Mouse (Mus musculus) lung, adult 18-20 months (tissue): ENCODE measurements around the gene Dner.

Experiments
- DNase-seq, 2 experiments: peaks; one replicate each; pipeline ENCODE4 v3.0.0; 2022; ENCODE audit warnings: mixed read lengths in 2 of 2

Dner gene

DNA sequence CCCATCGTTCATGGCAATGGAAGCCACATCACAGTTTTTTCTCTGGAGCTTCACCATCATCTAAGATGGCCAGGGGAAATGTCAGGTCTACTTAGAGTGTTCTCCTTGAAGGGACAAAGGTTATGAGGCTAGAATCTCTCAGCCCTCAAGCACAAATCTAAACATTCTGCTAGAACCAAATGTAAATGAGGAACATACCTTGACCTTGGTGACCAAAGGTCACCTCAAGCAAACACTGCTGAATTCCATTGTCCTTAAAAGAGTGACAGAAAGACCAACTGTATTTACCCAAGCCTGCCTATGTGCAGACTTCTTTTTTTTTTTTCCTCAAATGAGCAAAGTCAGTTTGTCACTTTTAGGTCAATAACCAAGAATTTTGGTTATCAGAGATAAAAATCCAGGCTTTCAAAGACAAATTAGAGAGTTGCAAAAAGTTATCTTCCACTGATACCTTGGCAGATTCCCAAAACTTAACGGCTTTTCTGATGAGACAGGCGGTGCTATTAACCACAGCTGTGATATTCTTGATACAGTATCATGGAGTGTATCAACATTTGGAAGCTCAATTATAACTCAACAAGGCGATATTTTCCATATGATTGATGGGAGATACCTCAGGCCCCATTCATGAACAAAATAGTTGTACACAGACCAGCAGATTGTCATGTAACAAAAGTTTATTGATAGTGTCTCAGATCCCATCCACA, 173.6 kb downstream of the Dner start:
- no peak for DNase-seq

DNA sequence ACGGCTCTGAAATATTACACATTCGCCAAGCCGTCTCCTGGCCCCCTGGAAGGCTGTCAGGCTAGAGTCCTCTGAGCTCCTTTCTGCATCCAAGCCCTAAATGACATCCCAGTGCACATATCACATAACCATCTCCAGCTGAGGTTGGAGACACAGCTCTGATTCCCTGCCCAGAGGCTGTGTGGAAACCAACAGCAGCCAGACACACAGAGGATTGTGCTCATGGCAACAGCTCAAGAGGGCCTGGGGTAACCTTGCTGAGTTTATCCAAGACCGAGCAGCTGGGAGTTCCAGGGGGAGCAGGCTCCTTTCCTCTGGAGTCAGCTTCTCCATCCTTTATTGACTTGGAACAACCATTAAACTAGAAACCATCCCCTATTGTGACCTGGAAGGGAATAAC, 177.7 kb downstream of the Dner start:
- DNase-seq, result no peak

DNA sequence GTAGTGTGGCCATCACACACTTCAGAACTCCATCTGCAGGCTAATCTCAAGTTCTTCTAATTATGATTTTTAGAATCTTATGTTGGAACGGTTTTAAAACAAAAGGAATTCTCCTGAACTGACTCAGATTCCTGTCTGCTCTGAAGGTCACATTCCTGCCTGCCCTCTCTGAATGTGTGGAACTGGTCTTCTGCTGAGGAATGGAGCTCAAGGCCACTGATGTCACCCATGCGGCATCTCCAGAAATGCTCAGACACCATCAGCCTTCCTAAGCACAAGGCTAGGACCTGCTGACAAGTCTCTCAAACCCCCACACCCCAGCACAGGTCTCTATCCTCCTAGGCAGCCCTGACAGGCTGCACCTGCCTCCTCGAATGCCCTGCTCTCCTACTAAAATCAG, 182.8 kb downstream of the Dner start:
- DNase-seq, result no peak

DNA sequence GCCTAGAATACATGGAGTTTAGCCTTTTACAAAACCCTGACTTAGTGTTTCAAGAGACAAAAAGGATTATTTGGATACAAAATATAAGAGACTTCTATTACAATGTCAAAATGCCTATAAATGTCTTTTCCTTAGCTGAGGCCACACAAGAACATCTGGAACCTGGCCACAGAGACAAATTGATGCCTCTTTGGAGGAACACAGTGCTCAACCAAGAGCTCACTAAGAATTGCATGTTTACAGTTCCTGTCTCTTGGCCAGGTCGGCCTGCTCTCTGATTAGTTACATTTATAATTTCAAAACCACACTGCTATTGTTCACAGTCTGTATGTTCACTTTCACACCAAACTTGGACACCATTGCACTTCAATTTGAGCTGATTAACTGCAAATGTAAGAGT, 187.5 kb downstream of the Dner start:
- no peak for DNase-seq

DNA sequence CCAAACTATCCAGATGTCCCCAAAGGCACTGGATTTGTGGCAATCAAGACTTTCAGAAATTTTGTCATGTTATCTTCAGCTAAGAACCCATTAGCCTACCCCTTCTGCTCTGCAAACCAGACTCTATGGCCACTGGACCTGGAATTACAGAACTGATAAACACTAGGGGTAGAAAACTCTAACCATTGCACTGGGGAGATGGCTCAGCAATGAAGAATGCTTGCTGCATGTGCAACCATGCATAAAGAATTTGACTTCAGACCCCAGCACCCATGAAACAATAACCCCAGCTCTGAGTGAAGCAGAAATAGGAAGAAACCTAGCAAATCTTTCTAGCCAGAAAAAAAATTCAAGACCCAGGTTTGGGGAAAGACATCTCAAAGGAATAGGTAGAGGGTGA, 188.5 kb downstream of the Dner start:
- DNase-seq, result no peak

DNA sequence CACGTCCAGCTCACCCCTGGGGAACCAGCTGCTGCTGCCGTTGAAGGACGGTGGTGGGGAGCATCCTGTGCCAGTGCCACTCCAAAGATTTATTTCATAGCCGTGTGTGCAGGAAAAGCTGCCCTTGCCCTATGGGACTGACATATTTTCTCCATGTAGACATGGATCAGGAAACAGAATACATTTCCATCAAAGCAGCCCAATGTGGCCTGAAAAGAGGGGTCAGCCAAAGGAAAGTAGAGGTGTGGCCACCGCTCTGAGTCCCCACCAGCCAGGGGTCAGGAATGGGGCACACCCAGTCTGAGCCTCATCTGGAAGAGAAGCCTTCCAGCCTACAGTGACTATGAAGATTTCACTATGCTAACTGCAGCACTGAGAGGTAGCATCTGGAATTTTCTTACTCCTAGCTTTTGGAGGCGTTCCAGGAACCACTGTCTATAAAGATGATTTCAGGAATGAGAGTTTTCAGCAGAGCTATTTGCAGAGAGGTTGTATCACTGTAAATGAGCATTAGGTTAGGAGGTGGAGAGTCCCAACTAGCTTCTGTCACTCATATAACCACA, 189.0 kb downstream of the Dner start:
- no peak for DNase-seq

DNA sequence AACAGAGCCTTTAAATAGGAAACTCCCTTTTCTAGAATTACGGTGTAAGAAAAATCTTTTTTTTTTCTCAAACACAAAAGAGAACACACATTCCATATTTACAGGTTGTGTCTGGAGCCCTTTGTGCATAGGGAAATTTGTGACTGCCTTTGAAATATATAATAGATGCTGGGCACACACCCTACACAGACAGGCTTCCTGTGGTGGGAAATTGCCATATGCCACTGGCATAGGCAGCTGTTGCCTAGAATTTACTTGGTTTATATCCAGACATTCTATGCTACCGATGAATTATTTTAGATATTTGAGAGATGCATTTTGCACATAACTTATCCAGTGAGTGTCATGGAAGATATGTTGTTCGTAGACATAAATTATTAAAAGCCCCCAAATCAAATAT, 195.3 kb downstream of the Dner start:
- no peak for DNase-seq

DNA sequence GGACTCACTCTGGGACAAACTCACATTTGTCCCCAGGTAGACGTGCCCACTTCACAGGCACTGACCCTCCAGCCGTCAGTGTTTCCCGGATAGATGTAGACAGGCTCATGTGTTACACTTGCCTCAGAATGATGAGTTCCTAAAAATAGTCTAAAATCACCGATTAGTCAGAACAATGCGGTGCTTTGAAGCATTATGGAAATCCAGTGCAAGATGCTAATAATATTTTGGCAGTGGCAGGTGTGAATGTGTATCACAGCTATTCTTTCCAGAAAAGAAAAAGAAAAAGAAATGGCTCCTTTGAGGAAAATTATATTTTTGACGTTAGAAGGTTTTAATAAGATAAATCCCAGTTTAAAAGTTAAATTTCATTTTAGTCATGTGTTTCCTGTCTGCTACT, 204.3 kb downstream of the Dner start:
- no peak for DNase-seq

DNA sequence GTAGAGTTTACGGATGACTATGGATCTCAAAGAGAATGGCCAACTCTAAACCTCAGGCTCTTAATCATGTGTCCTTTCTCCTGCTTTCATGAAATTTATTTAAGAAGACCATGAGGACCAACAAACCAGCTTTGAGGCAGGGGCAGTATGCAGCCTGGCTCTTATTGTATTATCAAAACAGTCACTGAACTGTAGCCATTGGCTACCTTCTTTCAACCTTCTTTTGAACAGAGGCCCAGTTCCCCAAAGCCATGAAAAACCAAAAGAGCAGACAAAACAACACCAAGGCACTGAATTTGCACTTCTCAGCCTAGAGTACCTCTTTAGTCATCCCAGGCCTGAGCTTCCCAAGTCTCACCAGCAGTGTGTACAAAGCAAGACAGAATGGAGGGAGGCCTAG, 207.5 kb downstream of the Dner start:
- no peak for DNase-seq

DNA sequence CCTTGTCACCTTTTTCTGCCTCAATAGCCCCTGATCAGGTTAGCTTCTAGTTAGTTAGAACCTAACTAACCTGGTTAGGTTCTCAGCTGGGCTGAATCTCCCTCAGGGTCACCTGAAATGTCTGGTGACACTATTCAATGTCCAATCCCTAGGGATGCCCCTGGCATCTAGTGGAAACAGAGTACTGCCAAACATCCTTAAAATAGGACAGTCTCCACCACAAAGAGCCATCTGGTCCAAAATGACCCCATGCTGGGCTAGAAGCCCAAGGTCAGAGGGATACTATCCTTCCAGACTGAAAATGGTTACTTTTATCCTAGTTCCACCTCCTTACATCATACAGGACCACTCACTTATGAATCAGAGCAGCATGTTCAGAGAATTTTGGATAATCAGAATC, 211.0 kb downstream of the Dner start:
- DNase-seq, result no peak

DNA sequence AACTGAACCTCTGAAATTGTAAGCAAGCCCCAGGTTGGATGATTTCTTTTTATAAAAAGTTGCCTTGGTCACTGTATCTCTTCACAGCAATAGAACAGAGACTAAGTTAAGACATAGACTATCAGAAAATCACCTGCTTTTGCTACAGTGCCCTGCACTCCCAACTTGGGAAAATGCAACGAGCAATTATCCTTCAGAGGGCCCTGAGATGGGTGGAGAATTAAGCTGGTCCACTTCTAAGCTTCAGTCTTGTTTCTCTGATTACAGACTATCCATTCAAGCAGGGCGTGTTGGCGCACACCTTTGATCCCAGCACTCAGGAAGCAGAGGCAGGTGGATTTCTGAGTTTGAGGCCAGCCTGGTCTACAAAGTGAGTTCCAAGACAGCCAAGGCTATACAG, 211.4 kb downstream of the Dner start:
- no peak for DNase-seq

DNA sequence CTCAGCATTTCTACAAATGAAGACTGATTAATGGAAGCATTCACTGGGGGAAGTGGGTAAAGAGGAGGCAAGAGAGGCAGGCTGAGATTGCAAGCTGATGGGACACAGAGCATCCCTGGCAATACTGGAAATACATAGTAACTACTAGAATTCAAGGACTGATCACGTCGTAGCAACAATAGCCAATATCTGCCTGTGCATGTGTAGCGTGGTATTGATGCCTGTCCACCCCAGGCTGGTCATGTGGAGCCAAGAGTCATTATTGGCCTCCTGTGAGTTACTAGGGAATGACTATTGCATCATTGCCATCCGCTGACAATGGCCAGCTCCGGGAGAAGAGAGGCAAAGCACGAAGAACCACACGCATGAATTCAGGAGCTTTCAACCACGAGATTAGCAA, 216.0 kb downstream of the Dner start:
- no peak for DNase-seq

DNA sequence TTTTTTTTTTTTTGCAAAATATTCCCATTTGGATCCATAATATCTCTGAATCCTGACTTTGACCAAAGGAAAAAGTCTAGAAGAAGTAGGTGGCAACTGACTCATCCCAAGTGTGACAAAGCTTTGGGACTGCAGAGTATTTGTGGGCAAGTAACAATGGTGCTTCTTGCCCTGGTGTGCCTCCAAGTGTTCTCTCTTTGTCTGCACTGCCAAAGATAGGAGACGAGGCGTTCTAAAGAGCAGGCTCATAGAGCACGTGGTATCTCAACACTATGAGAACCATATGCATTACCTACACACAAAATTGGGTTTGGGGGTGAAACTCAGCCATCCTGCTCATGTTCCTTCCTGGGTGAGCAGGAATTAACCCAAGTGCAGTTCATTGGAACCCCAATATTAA, 221.7 kb downstream of the Dner start:
- DNase-seq, result no peak

DNA sequence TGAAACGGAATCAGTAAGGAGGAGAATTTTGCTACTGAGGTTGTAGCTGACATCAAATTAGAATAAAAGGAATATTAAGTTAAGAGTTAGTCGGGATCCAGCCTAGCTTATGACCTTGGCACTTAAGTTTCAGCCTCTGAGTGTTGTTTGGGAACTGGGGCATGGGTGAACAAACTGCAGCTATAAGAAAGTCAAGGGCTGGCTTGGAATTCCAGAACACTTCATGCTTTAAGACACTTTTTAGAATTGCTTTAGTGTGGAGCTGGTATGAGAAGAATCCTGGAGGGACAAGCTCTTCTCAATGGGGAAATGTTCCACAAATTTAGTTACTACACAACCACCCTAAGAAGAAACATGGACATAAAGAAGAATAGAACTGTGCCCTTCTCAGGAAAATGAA, 223.8 kb downstream of the Dner start:
- DNase-seq, result no peak

DNA sequence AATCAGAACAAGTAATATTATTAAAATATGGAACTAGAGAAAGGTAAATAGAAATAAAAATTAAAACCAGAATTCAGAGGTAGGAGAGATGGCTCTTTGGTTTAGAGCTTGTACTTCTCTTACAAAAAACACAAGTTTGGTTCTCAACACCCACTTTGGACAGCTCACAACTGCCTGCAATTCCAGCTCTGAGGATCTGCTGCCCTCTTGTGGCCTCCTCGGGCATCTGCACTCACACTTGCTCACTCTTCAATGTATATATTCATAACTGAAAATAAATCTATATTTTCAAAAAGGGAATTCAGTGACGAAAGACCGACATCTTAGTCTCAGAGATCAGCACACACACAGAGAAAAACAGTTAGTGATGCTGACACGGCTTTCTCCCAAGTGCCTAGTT, 225.7 kb downstream of the Dner start:
- DNase-seq, result no peak

DNA sequence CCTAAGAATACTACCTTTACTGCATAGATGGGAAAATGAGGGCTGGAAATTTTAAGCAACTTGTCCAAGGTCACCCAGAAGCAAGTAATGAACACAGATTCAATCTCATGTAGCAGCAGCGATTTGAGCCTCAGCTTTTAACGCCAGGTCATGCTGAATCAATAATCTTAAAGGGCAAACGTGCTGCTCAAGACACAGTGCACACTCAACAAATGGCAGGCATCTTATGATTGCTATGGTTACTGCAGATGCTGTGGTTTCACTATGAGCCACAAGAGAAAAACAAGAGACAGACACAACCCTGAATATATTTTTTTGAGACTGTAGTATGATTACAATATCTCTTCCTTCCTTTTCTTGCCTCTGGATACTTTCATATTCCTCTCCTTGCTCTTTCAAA, 228.4 kb downstream of the Dner start:
- no peak for DNase-seq

DNA sequence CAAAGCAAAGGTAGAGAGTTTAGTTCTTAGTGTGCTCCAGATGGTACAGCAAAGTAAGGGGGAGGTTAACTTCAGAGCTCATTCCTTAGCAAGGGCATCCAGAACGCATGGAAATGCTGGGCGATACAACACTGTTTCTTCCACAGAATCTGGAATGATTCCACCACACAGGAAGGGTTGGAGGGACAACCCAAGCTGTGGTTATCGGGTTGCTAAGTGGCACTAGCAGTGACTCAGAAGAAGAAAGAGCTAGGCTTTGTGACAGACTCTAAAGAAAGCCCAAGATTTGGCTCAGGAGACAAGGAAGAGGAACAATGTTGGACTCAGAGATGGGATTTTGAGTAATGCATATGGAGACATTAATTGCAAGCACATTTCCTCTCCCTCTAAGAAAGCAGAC, 231.3 kb downstream of the Dner start:
- no peak for DNase-seq

DNA sequence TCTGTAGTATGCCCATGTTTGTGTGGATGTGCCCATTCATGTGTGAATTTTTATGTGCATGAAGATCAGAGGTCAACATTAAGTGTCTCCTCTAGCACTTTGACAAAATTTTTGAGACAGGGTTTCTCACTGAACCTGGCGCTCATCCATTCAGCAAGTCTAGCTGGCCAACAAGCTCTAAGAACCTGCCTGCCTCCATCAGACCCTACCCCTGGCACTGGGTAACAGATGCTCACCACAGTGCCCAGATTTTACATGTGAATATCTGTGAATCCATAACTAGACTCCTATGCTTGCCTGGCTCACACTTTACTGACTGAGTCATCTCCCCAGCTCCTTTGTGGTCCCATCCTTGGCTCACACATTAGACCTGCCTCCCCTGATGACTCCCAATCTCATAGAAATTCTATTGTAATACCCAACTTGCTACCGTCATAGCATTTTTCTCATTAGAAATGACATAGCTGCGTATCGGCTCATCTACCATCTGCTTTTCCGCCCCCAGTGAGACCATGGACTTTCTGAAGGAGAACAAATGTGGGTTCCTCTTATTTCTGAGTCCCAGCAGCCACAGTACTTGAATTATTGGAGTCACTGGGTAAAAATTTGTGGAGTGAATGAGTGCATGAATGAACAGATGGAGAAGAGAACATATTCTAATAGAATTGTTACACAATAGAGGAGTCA, 231.9 kb downstream of the Dner start:
- no peak for DNase-seq

DNA sequence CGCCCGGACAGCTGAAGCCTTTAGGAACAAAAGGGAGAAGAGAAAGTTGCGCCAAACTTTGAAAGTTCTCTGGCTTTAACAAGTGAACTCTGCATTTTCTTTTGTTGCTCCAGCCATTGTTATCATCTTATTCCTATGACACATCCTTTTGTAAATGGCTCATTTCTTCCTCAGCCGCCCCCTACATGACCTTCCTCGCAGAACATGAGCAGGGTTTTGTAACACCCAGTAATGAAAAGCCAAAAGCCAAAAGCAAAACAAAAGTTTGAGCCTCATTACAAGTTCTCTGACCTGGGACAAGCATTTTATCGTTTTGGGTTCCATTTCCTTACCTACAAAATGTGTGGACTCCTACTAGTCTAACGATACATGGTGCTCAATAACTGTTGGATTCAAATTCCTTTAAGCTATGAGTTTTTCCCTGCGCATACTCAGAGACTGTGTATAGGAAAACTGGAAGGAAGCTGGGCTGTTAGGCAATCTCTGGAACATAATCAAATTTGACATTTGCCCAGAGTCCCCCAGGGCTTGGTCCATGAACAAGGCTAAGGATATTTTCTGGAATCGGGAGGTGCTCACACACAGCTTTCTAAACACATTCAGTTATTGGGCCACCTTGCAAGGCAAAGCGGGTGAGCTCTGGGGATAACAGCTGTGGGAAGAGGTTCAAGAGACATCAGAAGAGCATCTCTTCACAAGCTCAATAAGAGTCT, 246.3 kb downstream of the Dner start:
- peak; percentile 11 to 28 for DNase-seq

DNA sequence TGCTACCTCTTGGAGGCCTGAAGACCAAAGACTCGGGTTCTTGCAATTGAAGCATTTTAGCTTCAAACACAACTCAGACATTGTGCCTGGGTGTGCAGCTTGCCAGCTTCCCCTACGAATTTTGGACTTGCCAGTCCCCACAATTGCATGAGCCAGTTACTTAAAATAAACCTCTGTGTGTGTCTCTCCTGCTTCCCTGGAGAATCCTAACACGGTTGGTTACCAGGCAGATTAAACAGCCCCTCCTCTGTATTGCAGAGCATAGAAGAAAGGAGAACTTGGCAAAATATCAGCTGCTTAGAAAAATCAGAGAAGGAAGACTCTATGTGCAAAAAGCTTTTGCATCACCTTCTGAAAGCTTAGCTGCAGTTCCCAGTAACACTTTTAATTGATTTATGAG, 252.4 kb downstream of the Dner start:
- DNase-seq, result no peak

DNA sequence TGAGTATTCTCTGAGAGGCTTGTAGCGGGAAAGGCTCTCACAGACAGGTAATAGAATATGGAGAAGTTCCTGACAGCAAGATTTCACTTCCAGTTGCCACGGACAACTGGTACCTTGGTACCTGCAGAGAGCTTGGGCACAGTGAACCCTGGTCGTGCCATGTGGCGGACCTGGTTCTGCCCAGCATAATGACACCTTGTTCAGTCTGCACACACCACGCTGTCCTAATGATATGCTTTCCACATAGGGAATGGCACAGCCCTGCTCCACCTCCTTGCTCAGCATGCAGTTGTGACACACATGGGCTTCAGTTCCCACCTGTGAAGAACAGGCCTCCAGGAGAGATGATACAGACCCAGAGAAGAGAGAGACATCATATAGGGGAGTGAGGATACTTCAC, 253.0 kb downstream of the Dner start:
- DNase-seq, result no peak

DNA sequence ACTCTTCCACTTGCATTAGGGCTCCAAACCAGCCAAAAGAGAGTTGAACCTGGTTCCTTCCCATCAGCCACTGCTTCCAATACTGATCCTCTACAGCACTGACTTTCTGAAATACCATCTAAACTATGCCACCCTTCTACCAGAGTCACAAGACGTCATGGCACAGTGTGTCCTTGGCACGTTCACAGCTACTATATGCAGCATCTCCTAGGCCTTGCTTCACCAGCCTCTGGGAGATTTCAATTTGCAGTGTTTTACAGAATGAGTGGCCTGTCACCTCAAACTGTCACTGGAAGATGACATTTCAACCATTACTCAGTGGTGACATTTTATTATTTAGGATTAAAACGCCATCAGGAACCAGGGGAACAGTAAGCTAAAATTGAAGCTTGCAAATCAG, 254.6 kb downstream of the Dner start:
- no peak for DNase-seq

DNA sequence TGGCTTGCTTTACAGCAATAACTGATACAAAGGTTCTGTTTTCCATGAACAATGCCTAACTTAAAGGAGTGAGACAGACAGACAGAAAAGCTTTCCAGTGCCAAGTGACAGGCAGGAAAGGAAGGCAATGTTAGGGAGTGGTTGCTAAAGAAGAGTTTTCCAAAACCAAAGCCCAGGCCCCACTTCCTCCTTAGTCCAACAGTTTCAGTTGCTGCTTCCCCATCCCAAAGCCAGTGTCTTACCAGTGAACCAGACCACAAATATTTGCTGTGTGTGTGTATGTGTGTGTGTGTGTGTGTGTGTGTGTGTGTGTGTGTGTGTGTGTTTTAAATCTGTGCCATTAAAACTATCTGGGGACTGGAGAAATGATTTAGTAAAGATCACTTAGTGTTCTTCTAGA, 258.5 kb downstream of the Dner start:
- DNase-seq, result no peak

DNA sequence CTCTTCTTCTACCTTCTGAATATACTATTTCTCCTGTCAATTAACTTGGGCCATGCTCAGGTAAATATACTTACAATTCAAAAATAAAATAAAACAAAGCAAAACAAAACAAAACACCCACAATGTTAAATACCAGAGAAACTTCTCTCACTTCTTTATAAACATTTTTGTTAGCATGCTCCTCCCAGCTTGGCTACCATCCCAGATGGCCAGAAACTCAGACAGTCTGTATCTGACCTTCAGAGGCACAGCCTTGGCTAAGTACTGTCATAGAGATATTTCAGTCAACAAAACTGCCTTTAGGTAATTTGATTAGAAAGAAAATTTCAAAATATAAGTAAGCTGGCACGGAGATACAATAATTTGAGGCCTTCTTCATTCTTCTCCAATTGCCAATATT, 259.7 kb downstream of the Dner start:
- DNase-seq, result no peak
